Mouse (Mus musculus) lung, postnatal 10 days (tissue): ENCODE measurements around the gene Krtap1-3.
"Not testable (repeated sequence)": the region's sequence is repeated elsewhere in the genome, so short reads cannot be mapped to it uniquely, and the experiment has no call there.

Experiments
- DNase-seq: peaks from one replicate; pipeline ENCODE4 v3.0.0; 2021

The Krtap1-3 gene

DNA sequence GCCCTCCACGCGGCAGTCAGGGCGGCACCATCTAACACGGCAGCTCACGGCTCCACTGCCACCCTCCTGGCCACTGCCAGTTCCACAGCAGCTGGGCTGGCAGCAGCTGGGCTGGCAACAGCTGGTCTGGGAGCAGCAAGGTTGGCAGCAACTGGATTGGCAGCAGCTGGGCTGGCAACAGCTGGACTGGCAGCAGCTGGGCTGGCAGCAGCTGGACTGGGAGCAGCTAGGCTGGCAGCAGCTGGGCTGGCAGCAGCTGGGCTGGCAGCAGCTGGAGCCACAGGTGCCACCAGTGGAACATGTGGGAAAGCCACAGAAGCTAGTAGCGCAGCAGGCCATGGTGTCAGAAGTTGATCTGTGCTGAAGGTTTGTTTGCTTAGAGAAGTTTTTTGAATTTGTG is at the start of gene Krtap1-3:
Gene Krtap1-3 (minus strand): TSS at position 359 of the 400 bp plus-strand sequence.
- DNase-seq = no peak

DNA sequence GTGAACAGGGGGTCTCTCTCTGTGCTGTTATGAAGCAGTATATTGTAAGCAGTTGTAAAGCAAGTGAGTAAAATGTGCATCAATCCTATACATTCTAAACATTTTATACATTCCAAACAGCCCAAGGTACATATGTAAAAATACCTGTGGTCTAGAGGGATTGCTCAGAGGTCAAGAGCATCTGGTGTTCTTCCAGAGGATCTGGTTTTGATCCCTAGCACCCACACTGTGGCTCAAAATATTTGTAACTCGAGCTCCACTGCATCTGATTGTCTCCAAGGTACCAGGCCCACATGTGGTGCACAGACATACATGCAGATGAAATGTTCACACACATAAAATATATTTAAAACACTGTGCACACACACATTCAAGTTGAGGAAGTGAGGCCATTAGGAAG is 49.8 kb upstream of the Krtap1-3 start:
- DNase-seq = no peak

DNA sequence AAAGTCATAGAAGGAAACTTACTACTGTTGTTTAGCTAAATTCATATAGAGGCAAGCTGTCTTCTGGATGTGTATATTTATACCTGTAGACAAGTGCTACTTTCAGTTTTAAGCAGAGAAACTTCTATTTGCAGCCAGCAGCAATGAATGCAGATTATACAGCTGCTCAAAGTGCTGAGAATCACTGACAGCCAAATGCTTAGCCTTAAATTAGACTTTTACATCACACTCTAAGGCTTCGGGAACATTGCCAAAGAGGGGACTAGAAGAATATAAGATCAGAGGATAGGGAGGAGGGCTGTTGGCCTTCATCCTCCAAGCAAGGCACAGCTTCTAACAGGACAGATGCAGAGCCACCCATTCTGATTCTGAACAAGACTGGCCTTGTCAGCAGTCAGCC is 45.9 kb upstream of the Krtap1-3 start:
- no peak for DNase-seq

DNA sequence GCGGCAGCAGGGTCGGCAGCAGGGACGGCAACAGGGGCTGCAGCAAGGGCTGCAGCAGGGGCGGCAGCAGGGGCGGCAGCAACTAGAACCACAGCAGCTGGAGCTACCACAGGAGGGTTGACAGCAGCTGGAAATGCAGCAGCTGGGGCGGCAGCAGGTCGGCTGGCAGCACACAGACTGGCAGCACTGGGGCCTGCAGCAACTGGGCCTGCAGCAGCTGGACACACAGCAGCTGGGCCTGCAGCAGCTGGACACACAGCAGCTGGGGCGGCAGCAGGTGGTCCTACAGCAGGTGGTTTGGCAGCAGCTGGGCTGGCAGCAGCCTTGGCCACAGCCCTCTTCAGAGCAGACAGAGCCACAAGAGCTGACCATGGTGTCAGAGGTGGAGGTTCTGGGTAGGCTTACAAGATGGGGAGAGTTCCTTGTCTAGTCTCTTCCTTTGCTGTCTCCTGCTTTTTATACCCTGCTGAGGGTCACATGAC is 43.6 kb upstream of the Krtap1-3 start, which contains the start of gene Krtap4-2:
Gene Krtap4-2 (minus strand): TSS at position 432 of the 482 bp plus-strand sequence.
- DNase-seq = no peak

DNA sequence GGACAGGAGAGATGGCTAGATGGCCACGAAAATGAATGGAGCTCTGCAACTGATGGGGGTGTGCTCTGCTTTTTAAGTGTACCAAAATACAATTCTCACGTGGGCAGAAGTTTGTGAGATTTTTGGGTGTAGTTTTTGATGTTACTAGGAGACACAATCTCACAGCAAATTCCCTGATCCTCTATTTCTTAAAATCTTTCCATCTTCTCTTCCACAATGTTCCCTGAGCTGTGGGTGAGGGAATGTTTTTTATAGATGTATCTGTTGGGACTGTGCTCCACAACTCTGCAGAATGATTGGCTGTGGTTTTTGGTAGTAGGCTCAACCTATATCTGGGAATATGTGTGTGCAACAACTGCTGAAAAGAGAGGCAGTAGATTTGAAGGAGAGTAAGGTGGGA is 42.2 kb upstream of the Krtap1-3 start:
- no peak for DNase-seq

DNA sequence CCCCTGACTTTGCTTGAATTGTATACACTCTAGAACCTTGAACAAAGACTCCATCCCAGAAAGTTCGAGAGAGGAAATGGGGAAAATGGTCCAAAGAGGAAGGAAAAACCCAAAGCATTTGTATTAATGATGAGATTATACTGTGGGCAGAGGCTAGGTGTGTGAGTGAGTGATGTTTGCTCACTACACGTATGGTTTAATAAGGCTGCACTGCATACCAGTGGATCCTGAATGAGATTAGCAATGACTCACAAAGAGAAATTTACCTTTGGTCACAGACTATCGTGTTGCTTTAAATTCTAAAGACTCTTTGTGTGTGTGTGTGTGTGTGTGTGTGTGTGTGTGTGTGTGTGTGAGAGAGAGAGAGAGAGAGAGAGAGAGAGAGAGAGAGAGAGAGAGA is 39.8 kb upstream of the Krtap1-3 start:
- no peak for DNase-seq

DNA sequence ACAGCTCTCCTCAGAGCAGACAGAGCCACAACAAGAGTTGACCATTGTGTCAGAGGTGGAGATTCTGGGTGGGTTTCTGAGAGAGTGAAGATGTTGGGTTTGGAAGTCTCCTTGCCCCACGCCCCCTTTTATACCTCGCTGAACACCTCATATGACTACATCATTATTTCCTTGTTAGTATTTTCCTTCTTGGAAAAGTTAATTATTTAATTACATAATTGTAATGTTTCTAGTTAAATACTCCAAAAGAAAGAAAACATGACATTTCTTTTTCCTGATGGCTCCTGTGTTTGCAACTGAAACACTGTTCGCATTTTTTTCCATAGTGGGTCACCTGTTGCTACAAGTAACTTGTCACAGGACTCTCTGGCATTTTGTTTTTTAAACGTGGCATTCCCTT is 37.0 kb upstream of the Krtap1-3 start, which contains the start of gene Krtap4-1:
Gene Krtap4-1 (minus strand): TSS at position 101 of the 400 bp plus-strand sequence.
- DNase-seq = no peak

DNA sequence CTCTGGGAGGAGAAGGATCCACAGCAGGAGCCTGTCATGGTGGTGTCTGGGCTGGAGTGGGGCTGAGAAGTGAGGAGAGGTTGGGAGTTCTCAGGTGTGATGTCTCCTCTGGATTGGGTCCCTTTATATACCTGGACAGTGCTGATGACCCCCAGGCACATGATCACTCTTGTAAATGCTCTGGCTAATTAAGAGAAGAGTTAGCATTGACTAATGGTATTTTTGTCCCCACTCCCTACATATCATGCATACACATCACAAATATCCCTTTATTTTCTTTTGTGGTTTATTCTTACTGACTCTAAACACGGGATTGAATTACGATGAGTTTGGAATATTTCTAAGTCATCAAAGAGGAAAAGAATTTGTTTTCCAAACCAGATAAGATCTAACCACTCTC is 29.2 kb upstream of the Krtap1-3 start, which contains the start of gene Gm11562:
Gene Gm11562 (minus strand): TSS at position 101 of the 400 bp plus-strand sequence.
- DNase-seq = no peak

DNA sequence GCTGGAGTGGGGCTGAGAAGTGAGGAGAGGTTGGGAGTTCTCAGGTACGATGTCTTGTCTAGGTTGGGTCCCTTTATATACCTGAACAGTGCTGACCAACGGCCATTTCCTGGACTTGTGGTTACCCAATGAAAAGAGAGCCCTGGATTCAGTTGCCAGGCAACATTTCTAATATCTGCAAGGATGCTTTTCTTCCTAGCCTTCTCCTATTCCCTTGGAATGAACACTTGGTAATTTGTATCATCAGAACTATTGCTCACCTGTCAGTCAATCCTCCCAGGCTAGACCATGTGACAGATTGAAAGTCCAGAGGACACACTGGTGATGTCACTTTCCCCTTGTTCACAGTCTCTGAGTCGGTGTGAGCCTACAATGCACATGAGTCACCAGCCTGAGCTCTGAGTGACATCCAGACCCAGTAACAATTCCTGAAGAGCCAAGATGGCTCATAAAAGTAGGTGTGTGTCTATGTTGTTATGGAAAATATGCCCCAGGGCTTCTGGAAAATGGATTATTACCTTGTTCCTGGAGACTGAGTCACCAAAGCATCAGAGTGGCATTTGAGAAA is 23.7 kb upstream of the Krtap1-3 start, which contains the start of gene Krtap2-4:
Gene Krtap2-4 (minus strand): TSS at position 51 of the 568 bp plus-strand sequence.
- DNase-seq = no peak

DNA sequence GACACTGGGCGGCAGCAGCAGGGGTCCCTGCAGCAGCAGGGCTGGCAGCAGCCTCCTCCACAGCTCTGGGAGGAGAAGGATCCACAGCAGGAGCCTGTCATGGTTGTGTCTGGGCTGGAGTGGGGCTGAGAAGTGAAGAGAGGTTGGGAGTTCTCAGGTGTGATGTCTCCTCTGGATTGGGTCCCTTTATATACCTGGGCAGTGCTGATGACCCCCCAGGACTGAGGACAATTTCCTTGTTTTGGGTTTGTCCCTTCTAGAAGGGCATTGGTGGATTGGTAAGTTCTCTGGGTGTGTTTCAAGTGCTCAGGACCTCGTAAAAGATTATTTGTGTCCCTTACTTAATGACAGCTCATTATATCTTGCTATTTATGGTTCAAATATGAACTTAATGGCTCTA is 18.9 kb upstream of the Krtap1-3 start, which contains the start of gene Gm11937:
Gene Gm11937 (minus strand): TSS at position 101 of the 400 bp plus-strand sequence.
- not testable (repeated sequence) for DNase-seq

DNA sequence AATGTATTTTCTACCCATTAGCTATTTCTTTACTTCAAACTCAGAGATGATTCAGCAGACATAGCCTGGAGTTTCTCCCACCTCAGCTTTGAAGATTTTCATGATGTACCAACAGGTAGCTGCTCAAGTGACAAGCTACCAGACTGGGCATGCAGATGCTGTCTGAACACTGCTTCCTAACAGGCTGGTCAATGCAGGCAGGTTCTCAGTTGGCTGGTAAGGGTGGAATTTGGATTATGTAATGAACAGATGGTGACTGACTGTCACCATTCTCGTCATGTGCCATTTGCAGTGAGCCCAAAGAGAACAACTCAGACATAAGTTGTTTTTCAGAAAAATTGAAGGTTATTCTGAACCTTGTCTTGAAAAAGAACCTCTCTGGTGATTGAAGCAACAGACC is 18.0 kb upstream of the Krtap1-3 start:
- DNase-seq = no peak

DNA sequence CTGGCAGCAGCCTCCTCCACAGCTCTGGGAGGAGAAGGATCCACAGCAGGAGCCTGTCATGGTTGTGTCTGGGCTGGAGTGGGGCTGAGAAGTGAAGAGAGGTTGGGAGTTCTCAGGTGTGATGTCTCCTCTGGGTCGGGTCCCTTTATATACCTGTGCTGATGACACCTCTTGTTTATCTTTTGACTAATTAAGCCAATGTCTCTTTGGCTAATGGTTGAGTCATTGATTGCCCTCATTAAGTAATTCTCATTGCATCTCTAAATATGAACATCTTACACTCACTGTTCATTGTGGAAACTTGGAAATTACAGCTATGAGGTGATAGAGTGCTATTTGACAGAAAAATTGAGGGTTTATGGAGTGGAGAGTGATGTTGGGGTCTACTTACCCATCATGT is 12.1 kb upstream of the Krtap1-3 start, which contains the start of gene Gm11938:
Gene Gm11938 (minus strand): TSS at position 101 of the 400 bp plus-strand sequence.
- DNase-seq = not testable (repeated sequence)

DNA sequence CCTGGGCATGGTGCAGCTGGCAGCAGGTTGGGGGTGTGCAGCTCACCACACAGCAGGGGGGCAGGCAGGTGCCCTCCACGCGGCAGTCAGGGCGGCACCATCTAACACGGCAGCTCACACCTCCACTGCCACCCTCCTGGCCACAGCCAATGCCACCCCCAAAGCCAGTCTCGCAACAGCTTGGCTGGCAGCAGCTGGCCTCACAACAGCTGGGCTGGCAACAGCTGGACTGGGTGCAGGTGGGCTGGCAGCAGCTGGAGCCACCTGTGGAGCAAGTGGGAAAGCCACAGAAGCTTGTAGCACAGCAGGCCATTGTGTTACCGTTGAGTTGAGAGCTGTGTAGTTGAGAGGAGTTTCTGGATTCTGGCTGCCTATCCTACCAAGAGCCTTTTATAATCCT is 6.6 kb upstream of the Krtap1-3 start, which contains the start of gene Krtap9-3:
Gene Krtap9-3 (minus strand): TSS at position 364 of the 400 bp plus-strand sequence.
- not testable (repeated sequence) for DNase-seq

DNA sequence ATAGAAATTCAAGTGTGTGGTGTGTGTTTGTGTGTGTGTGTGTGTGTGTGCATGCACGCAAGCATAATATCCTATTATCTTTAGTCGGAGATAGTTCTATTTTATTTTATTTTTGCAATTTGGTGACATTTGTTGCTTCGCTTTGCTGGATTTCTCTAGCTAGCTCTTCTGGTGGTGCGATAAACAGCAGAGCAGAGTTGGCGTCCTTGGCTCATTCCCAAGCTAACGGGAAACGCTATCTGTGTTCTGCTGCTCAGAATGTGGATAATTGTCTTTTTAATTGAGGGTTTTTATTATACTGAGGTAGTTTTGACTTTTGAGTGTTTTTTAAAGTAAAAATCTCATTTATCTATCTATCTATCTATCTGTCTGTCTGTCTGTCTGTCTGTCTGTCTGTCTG is 6.0 kb downstream of the Krtap1-3 start:
- DNase-seq = no peak

DNA sequence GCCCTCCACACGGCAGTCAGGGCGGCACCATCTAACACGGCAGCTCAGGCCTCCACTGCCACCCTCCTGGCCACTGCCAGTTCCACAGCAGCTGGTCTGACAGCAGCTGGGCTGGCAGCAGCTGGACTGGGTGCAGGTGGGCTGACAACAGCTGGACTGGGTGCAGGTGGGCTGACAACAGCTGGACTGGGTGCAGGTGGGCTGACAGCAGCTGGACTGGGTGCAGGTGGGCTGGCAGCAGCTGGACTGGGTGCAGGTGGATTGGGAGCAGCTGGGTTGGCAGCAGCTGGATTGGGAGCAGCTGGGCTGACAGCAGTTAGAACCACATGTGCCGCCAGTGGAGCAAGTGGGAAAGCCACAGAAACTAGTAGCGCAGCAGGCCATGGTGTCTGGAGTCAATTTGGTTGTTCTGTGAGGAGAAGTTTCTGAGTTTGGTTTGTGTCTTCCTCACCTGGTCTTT is 7.9 kb downstream of the Krtap1-3 start, which contains the start of gene Krtap1-4:
Gene Krtap1-4 (minus strand): TSS at position 410 of the 460 bp plus-strand sequence.
- DNase-seq = no peak

DNA sequence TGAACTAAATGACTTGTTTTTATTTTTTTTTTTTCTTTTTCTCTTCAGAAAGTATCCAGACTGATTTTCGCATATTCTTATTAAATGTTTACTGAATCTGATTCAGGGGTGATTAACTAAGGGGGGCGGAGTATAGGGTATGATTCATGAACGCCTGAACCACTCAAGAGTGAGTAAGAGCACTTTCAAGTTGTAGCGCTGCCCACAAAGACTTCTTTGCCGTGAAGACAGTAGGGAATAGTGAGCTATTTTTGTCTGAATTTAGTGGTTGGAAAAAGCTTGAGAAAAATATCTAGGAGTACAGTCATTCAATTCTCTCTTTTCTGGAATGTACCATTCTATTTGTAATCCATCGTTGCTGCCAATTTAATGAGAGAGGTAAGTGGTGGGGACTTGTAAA is 9.6 kb downstream of the Krtap1-3 start:
- no peak for DNase-seq

DNA sequence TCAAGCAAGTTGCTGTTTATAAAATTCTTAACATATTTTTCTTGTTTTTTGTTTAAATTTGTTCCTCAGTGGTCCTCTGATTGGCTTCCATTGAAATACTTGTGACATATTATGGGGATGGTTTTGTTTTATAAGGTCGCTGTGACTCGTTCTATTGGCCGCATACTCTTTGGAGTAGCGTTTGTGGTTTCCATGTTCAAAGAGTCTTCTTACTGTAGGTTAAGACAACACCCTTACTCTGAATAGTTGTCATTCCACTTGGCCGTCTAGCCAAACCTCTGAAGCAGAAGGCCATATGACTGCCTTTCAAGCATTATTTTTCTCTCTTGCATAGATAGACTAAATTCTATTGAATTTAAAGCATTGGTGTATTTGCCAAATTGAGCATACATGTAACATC is 10.1 kb downstream of the Krtap1-3 start:
- no peak for DNase-seq

DNA sequence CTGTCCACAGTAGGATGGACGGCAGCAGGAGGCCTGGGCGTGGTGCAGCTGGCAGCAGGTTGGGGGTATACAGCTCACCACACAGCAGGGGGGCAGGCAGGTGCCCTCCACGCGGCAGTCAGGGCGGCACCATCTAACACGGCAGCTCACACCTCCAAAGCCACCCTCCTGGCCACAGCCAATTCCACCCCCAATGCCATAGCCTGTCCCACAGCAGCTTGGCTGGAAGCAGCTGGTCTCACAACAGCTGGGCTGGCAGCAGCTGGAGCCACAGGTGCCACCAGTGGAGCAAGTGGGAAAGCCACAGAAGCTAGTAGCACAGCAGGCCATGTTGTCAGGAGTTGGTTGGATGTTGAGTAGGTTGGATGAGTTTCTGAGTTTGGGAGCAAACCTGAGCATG is 10.5 kb downstream of the Krtap1-3 start, which contains the start of gene Krtap1-5:
Gene Krtap1-5 (minus strand): TSS at position 381 of the 400 bp plus-strand sequence.
- DNase-seq = no peak

DNA sequence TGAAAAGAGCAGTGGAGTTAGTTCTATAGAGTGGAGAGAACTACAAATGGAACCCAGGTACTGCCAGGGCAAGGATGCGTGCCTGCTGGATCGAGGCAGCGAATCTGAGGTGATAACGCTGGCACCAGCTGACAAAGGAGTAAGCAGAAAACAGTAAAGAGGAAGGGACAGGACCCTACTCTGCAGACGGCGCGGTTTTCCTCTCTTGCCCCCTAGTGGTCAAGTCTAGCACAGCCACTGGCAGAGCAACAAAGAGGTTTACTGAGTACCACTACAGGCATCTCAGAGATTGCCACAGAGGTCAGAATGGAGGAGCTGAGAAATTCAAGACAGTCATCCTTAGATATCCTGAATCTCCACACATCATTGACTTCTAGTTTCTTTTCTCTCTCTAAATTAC is 17.0 kb downstream of the Krtap1-3 start:
- peak; percentile 85 for DNase-seq

DNA sequence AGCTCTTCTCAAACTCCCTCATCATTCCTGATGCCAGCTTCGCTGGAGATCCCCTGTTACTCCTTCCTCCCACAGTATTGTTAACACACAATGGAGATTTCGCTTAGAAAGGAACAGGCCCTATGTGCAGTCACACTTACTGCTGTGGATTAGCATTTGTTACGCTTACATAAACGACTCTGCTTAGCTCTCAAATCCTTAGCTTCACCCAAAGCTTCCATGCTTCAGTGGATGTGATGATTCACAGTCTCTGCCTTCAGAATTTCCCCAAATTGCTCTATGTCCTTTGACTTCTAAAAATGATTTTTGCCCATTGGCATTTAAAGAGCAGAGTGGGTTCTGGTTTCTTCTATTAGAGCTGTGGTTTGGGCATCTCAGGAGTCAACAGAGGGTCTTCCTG is 18.0 kb downstream of the Krtap1-3 start:
- DNase-seq = no peak

DNA sequence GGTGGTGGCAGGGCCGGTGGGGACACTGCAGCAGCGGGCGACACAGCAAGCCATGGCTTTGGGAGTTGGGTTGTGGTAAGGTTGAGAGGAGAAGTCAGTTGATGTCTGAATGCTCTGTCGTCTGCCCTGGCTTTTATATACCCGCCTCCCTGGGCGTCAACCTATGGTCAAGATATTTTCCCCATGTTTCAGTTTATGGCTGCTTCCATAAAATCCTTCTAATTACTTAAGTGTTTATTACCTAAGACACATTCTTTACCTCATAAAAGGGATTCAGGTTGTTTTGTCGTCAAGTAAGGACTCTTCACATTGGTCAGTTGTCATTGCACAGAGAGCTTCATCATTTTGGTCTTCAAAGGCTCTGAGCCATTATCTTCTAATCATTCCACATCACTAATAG is 24.6 kb downstream of the Krtap1-3 start, which contains the start of gene Krtap3-1:
Gene Krtap3-1 (minus strand): TSS at position 101 of the 400 bp plus-strand sequence.
- DNase-seq = no peak

DNA sequence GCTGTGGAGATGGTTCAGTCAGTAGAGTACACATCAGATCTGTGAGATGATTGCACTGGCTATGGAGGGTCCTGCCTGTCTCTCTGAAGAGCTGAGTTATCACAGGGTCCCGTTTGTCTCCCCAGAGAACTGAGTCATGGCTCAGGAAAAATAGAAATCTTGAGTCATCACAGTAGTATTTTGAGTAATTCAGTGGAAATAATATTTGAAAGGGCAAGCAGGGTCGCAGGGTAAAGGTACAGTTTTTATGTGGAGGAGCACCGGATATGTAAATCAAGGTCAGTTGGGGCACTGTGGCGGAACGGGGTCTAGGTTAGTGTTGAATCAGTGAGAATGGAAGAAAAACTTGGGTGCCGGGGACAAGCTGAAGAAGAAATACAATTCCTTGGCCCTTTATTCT is 28.6 kb downstream of the Krtap1-3 start:
- no peak for DNase-seq

DNA sequence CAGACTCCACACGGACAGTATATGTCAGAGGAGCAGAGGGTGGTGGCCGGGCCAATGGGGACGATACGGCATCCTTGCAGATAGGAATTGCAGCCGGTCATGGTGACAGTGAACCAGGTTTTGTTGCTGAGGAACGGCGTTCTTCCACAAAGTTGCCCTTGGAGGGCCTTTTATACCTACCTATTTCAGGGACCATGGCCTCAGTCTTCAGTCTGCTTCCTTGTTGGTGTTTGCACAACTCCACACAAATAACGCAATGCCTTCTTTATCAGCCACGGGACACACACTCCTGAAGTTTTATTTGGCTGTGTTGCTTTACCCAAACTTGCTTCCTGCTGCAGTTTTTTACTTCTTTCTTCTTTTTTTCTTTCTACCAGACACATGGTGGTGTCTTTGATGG is 31.8 kb downstream of the Krtap1-3 start, which contains the start of gene Gm11939:
Gene Gm11939 (minus strand): TSS at position 101 of the 400 bp plus-strand sequence.
- no peak for DNase-seq
